In genomic region chr4:33031195-33031960, GRCm38 (mm10) we compare ENCODE assay signal across 8 mouse cellular contexts. TPM values are rescaled to one million over a fixed set of nuclear protein-coding genes. Genes with fewer than 3 reads are reported as not detected.
A peak's percentile ranks its signal among the peaks of the same experiment; 100 is the strongest.
DNase-seq lines count a peak whose midpoint lies in the region; ATAC-seq and TF ChIP-seq lines count a peak whose summit lies in the region.

TSS of gene Ube2j1 (plus strand) at chr4:33031416.

- peak within 1 kb of the TSS; percentile 97 for H3K27ac ChIP-seq in cerebellum, adult 2 months (ENCODE audit: insufficient read depth, low read length)
- peak within 1 kb of the TSS; percentile 91 for H3K27ac ChIP-seq in lung, embryonic 16.5 days (ENCODE audit: low read length)

- 1% methylated on average over 111 of the region's 123 CpGs for WGBS in cerebellum, adult 2 months
- WGBS in lung, embryonic 16.5 days, result under 1% methylated on average over 95 of the region's 123 CpGs

- TF ChIP-seq CTCF in G1E (IDR thresholded peaks at IDR 0.05; ENCODE audit: low read depth, low read length), result no peak
- TF ChIP-seq CTCF in cerebellum, adult 2 months (IDR thresholded peaks at IDR 0.05; ENCODE audit: borderline replicate concordance, insufficient read depth, low read depth, low read length), result no peak

- H3K4me1 ChIP-seq in G1E (ENCODE audit: insufficient read depth, low read depth, low read length), result peaks cover 24% of the 10 kb centered on the region
- H3K4me1 ChIP-seq in cerebellum, adult 2 months (ENCODE audit: control insufficient read depth, insufficient read depth, low read length), result peaks cover 13% of the 10 kb centered on the region; the same call in 1 of the 2 replicates
- peaks cover 21% of the 10 kb centered on the region for H3K4me1 ChIP-seq in lung, embryonic 16.5 days (replicated peaks; ENCODE audit: control insufficient read depth, insufficient read depth, low read length)

- peak; percentile 93 for DNase-seq in G1E (ENCODE audit: low spot score)
- peak; percentile 91 to 93 for DNase-seq in cerebellum, adult 2 months
- DNase-seq in forelimb bud, embryonic 11.5 days (ENCODE audit: low read depth, low spot score), result peak; percentile 82
- peak; percentile 52 for DNase-seq in layer of hippocampus, adult 9-10 months (ENCODE audit: low spot score)
- peak; percentile 72 for DNase-seq in ovary, postnatal 10 days (ENCODE audit: low spot score)
- DNase-seq in thymus, postnatal 10 days (ENCODE audit: low spot score in 2 of 2), result peak; percentile 44 to 57

- H3K4me3 ChIP-seq in G1E (ENCODE audit: low read depth, low read length), result peak within 1 kb of the TSS; percentile 95
- peak within 1 kb of the TSS; percentile 75 for H3K4me3 ChIP-seq in cerebellum, adult 2 months (replicated peaks; ENCODE audit: insufficient read depth, low read depth, low read length)
- H3K4me3 ChIP-seq in lung, embryonic 16.5 days (ENCODE audit: low read length), result peak within 1 kb of the TSS; percentile 89

- peak; percentile 52; the same call in 1 of the 2 replicates for ATAC-seq in G1E (ENCODE audit: extremely low read depth, insufficient number of reproducible peaks, low FRiP score, poor library complexity, severe bottlenecking)
- peak; percentile 81 to 93 for ATAC-seq in hematopoietic stem cell, adult 5-6 weeks (replicated peaks in 1 of 2; ENCODE audit: insufficient read depth in 1 of 2, low FRiP score in 2 of 2, low TSS enrichment in 1 of 2, low read depth in 1 of 2, poor library complexity in 2 of 2, severe bottlenecking in 2 of 2)
- ATAC-seq in lung, embryonic 16.5 days (ENCODE audit: low read depth), result peak; percentile 99

- H3K4me2 ChIP-seq in lung, embryonic 16.5 days (ENCODE audit: low read depth, low read length), result peak within 1 kb of the TSS; percentile 79

- TF ChIP-seq POLR2A in cerebellum, adult 2 months (IDR thresholded peaks at IDR 0.05; ENCODE audit: borderline replicate concordance, insufficient read depth, low read length), result peak; percentile 83

- H3K9ac ChIP-seq in lung, embryonic 16.5 days (ENCODE audit: low read length), result peak within 1 kb of the TSS; percentile 86

- no peaks in the 10 kb centered on the region for H3K27me3 ChIP-seq in G1E (ENCODE audit: insufficient read depth, low read length)
- no peaks in the 10 kb centered on the region for H3K27me3 ChIP-seq in cerebellum, adult 2 months (ENCODE audit: control insufficient read depth, insufficient read depth, low read length)
- H3K27me3 ChIP-seq in lung, embryonic 16.5 days (ENCODE audit: control insufficient read depth, insufficient read depth, low read depth, low read length), result no peaks in the 10 kb centered on the region

- peaks cover 44% of the 10 kb centered on the region for H3K36me3 ChIP-seq in G1E (replicated peaks)
- peaks cover 9% of the 10 kb centered on the region; the same call in 1 of the 2 replicates for H3K36me3 ChIP-seq in lung, embryonic 16.5 days (ENCODE audit: control insufficient read depth, insufficient read depth, low read length)

- no peaks in the 10 kb centered on the region for H3K9me3 ChIP-seq in G1E (replicated peaks)
- peaks cover 9% of the 10 kb centered on the region for H3K9me3 ChIP-seq in lung, embryonic 16.5 days (ENCODE audit: control insufficient read depth, low read length)

RNA-seq across cellular contexts. Expression of gene Ube2j1, which starts in this region (rescaled TPM):
- total RNA-seq in G1E (2014; fragmentation: Nextera tagmentation) (73.5 and 85.3 TPM in 2 replicates), G1E (2017) (44.8 and 48.1 TPM in 2 replicates)
- polyA plus RNA-seq in G1E (2012), result 31.8 and 32.3 TPM in 2 replicates
- 78.9 and 80.8 TPM in 2 replicates for polyA plus RNA-seq in cerebellum, adult 2 months (2012; rRNA removed)
- total RNA-seq in hematopoietic stem cell, adult 5-6 weeks (2017), result 53.3 and 58.7 TPM in 2 replicates
- polyA plus RNA-seq in lung, embryonic 16.5 days (2015; fragmentation: Nextera tagmentation; extraction: Ambion mirVana), result 48.2 and 50.1 TPM in 2 replicates

Comparison
In these comparisons a context has a peak if more than half of its experiments do, and no peak if none do; other contexts are left out.
1. Peak in every context shown above with its lines: DNase-seq, ATAC-seq, H3K4me3 ChIP-seq and H3K27ac ChIP-seq.